Mouse (Mus musculus) 3134 (cell line): ENCODE results near the gene Gstcd.

Experiments used
- DNase-seq: peaks from one replicate; pipeline ENCODE4 v3.0.0-alpha.2; 2011; ENCODE audit warnings: low spot score; ENCODE audit not compliant: insufficient read length; ENCODE audit errors: extremely low read depth

Gstcd gene

GRCm38 (mm10) chr3:133091664-133092273 is at the start of gene Gstcd, which contains the start of gene Ints12:
TSS of gene Gstcd (minus strand) at chr3:133092033.
TSS of gene Ints12 (plus strand) at chr3:133091840.
- DNase-seq = peak; percentile 91

- no peak for DNase-seq
Observed at GRCm38 (mm10) chr3:133132611-133133010, 40.8 kb upstream of the Gstcd start.

GRCm38 (mm10) chr3:133131372-133131771 is 39.5 kb upstream of the Gstcd start:
- DNase-seq = no peak

GRCm38 (mm10) chr3:133113281-133113680 is 21.4 kb upstream of the Gstcd start:
- DNase-seq = no peak

- DNase-seq = no peak
Observed at GRCm38 (mm10) chr3:133111741-133112140, 19.9 kb upstream of the Gstcd start.

- no peak for DNase-seq
Observed at GRCm38 (mm10) chr3:133109844-133110243, 18.0 kb upstream of the Gstcd start.

GRCm38 (mm10) chr3:133108731-133109130 is 16.9 kb upstream of the Gstcd start:
- no peak for DNase-seq

GRCm38 (mm10) chr3:133104436-133104835 is 12.6 kb upstream of the Gstcd start:
- DNase-seq = no peak

GRCm38 (mm10) chr3:133103768-133104167 is 11.9 kb upstream of the Gstcd start:
- DNase-seq = no peak

- no peak for DNase-seq
Observed at GRCm38 (mm10) chr3:133098909-133099308, 7.1 kb upstream of the Gstcd start.

GRCm38 (mm10) chr3:133098336-133098735 is 6.5 kb upstream of the Gstcd start:
- DNase-seq = no peak

GRCm38 (mm10) chr3:133097936-133098335 is 6.1 kb upstream of the Gstcd start:
- no peak for DNase-seq

- no peak for DNase-seq
Observed at GRCm38 (mm10) chr3:133094305-133094704, 2.5 kb upstream of the Gstcd start.

- DNase-seq = no peak
Observed at GRCm38 (mm10) chr3:133092936-133093335, 1.1 kb upstream of the Gstcd start.

GRCm38 (mm10) chr3:133092274-133092853 is 531 bp upstream of the Gstcd start:
- no peak for DNase-seq

- DNase-seq = peak; percentile 86
Observed at GRCm38 (mm10) chr3:133091121-133091663, 641 bp downstream of the Gstcd start.

GRCm38 (mm10) chr3:133090247-133091120 is 1.3 kb downstream of the Gstcd start:
- DNase-seq = no peak

- peak; percentile 32 for DNase-seq
Observed at GRCm38 (mm10) chr3:133085858-133086257, 6.0 kb downstream of the Gstcd start.

- DNase-seq = no peak
Observed at GRCm38 (mm10) chr3:133082736-133083135, 9.1 kb downstream of the Gstcd start.

GRCm38 (mm10) chr3:133075560-133075959 is 16.3 kb downstream of the Gstcd start:
- DNase-seq = no peak

GRCm38 (mm10) chr3:133052068-133052467 is 39.8 kb downstream of the Gstcd start:
- DNase-seq = no peak
